Mouse (Mus musculus) MEL (cell line): Measurements from ENCODE around the gene Tcstv3. TPM values are rescaled to one million over a fixed set of nuclear protein-coding genes. Genes with fewer than 3 reads are reported as not detected.

Source experiments
- DNase-seq: peaks from one replicate; pipeline ENCODE4 v3.0.0; 2011; ENCODE audit warnings: low read depth, low spot score
- H3K27ac ChIP-seq: 2 replicates; pipeline ENCODE4 v1.5.1; 2012; ENCODE audit warnings: low read depth, mild to moderate bottlenecking, control low read depth, low read length, moderate library complexity; ENCODE audit not compliant: control insufficient read depth
- H3K27me3 ChIP-seq, 2 experiments: fragments of 150-350 bp in 1 of 2; sonication (generic) in 1 of 2; 2 replicates each; pipeline ENCODE4 v1.6.1; 2012; ENCODE audit warnings: low read length in 2 of 2, mild to moderate bottlenecking in 2 of 2, improper control_type of control experiment in 1 of 2, moderate library complexity in 1 of 2; ENCODE audit not compliant: insufficient read depth in 2 of 2, control insufficient read depth in 1 of 2
- H3K36me3 ChIP-seq, 2 experiments: 2 replicates each; pipeline ENCODE4 v1.6.1; 2012 to 2014; ENCODE audit warnings: low read length in 2 of 2, improper control_type of control experiment in 1 of 2, inconsistent platforms in 1 of 2, mild to moderate bottlenecking in 1 of 2; ENCODE audit not compliant: insufficient read depth in 2 of 2, control insufficient read depth in 1 of 2
- H3K4me1 ChIP-seq, 2 experiments: fragments of 150-350 bp in 1 of 2; sonication (generic) in 1 of 2; 2 replicates each; pipeline ENCODE4 v1.6.1; 2012; ENCODE audit warnings: low read length in 2 of 2, improper control_type of control experiment in 1 of 2, mild to moderate bottlenecking in 1 of 2; ENCODE audit not compliant: insufficient read depth in 2 of 2, control insufficient read depth in 1 of 2
- H3K4me3 ChIP-seq, 2 experiments: fragments of 150-350 bp in 1 of 2; sonication (generic) in 1 of 2; 2 replicates each; pipeline ENCODE4 v1.5.1; 2012; ENCODE audit warnings: low read depth in 2 of 2, low read length in 2 of 2, mild to moderate bottlenecking in 2 of 2, moderate library complexity in 2 of 2, control low read depth in 1 of 2, improper control_type of control experiment in 1 of 2; ENCODE audit not compliant: control insufficient read depth in 1 of 2, insufficient read depth in 1 of 2
- H3K79me2 ChIP-seq: 2 replicates; pipeline ENCODE4 v1.6.1; 2012; ENCODE audit warnings: mild to moderate bottlenecking, low read length, moderate library complexity; ENCODE audit not compliant: control insufficient read depth, poor library complexity, insufficient read depth
- H3K9ac ChIP-seq: 2 replicates; pipeline ENCODE4 v1.6.1; 2012; ENCODE audit warnings: low read depth, mild to moderate bottlenecking, control low read depth, low read length, moderate library complexity; ENCODE audit not compliant: control insufficient read depth, poor library complexity, severe bottlenecking
- H3K9me3 ChIP-seq: fragments of 150-350 bp; sonication (generic); replicated peaks from 2 replicates; pipeline ENCODE4 v1.6.1; 2012; ENCODE audit warnings: mild to moderate bottlenecking, low read length, improper control_type of control experiment, moderate library complexity; ENCODE audit not compliant: insufficient read depth
- CHD2 ChIP-seq: IDR thresholded peaks from 2 replicates; pipeline ENCODE4 v1.6.1; 2011; ENCODE audit warnings: low read length, improper control_type of control experiment
- CTCF ChIP-seq, 3 experiments: IDR thresholded peaks in 2 of 3; conservative IDR thresholded peaks in 1 of 3; 2 replicates each; pipeline ENCODE4 v1.5.1; 2011 to 2012; ENCODE audit warnings: low read length in 3 of 3, low read depth in 2 of 3, mild to moderate bottlenecking in 2 of 3, improper control_type of control experiment in 1 of 3, inconsistent platforms in 1 of 3, mixed read lengths in 1 of 3, moderate library complexity in 1 of 3; ENCODE audit not compliant: control insufficient read depth in 1 of 3, insufficient read depth in 1 of 3, poor library complexity in 1 of 3, severe bottlenecking in 1 of 3
- E2F4 ChIP-seq: IDR thresholded peaks from 2 replicates; pipeline ENCODE4 v1.6.1; 2011; ENCODE audit warnings: low read depth, low read length, improper control_type of control experiment, borderline replicate concordance
- ELF1 ChIP-seq: IDR thresholded peaks from 2 replicates; pipeline ENCODE4 v1.6.1; 2014; ENCODE audit warnings: low read depth, mild to moderate bottlenecking, inconsistent platforms, low read length, improper control_type of control experiment, moderate library complexity
- ETS1 ChIP-seq: IDR thresholded peaks from 2 replicates; pipeline ENCODE4 v1.6.1; 2012; ENCODE audit warnings: low read depth, mild to moderate bottlenecking, inconsistent platforms, low read length, improper control_type of control experiment, moderate library complexity
- GABPA ChIP-seq: IDR thresholded peaks from 2 replicates; pipeline ENCODE4 v1.6.1; 2012; ENCODE audit warnings: low read depth, mild to moderate bottlenecking, inconsistent platforms, low read length, improper control_type of control experiment, moderate library complexity
- GATA1 ChIP-seq: IDR thresholded peaks from 2 replicates; pipeline ENCODE4 v1.6.1; 2011; ENCODE audit warnings: low read depth, low read length, improper control_type of control experiment
- HCFC1 ChIP-seq: IDR thresholded peaks from 2 replicates; pipeline ENCODE4 v1.6.1; 2012; ENCODE audit warnings: low read depth, mild to moderate bottlenecking, inconsistent platforms, low read length, improper control_type of control experiment, moderate library complexity
- JUND ChIP-seq: IDR thresholded peaks from 2 replicates; pipeline ENCODE4 v1.6.1; 2011; ENCODE audit warnings: low read depth, mild to moderate bottlenecking, improper control_type of control experiment, low read length
- KAT2A ChIP-seq: conservative IDR thresholded peaks from 2 replicates; pipeline ENCODE4 v1.6.1; 2012; ENCODE audit warnings: low read depth, low read length, improper control_type of control experiment, inconsistent platforms
- MAZ ChIP-seq: IDR thresholded peaks from 2 replicates; pipeline ENCODE4 v1.6.1; 2012; ENCODE audit warnings: low read depth, mild to moderate bottlenecking, inconsistent platforms, low read length, improper control_type of control experiment
- MYC ChIP-seq: IDR thresholded peaks from 2 replicates; pipeline ENCODE4 v1.6.1; 2011; ENCODE audit warnings: low read depth, mild to moderate bottlenecking, low read length, improper control_type of control experiment, moderate library complexity
- POLR2A ChIP-seq, 2 experiments: IDR thresholded peaks; 2 replicates each; pipeline ENCODE4 v1.6.1; 2011 to 2012; ENCODE audit warnings: low read length in 2 of 2, mild to moderate bottlenecking in 2 of 2, control low read depth in 1 of 2, improper control_type of control experiment in 1 of 2, low read depth in 1 of 2, moderate library complexity in 1 of 2; ENCODE audit not compliant: control insufficient read depth in 1 of 2, insufficient read depth in 1 of 2, poor library complexity in 1 of 2
- POLR2AphosphoS5 ChIP-seq: IDR thresholded peaks from 2 replicates; pipeline ENCODE4 v1.6.1; 2012; ENCODE audit warnings: low read depth, borderline replicate concordance, mild to moderate bottlenecking, inconsistent platforms, low read length, moderate library complexity, mixed read lengths
- RCOR1 ChIP-seq: IDR thresholded peaks from 2 replicates; pipeline ENCODE4 v1.6.1; 2012; ENCODE audit warnings: low read depth, mild to moderate bottlenecking, inconsistent platforms, low read length, improper control_type of control experiment
- TAL1 ChIP-seq: IDR thresholded peaks from 2 replicates; pipeline ENCODE4 v1.6.1; 2012; ENCODE audit warnings: mild to moderate bottlenecking, inconsistent platforms, low read length, moderate library complexity, mixed read lengths
- TCF12 ChIP-seq: IDR thresholded peaks from 2 replicates; pipeline ENCODE4 v1.6.1; 2014; ENCODE audit warnings: low read depth, mild to moderate bottlenecking, inconsistent platforms, low read length, improper control_type of control experiment, moderate library complexity
- USF1 ChIP-seq: IDR thresholded peaks from 2 replicates; pipeline ENCODE4 v1.6.1; 2014; ENCODE audit warnings: low read depth, mild to moderate bottlenecking, inconsistent platforms, low read length, improper control_type of control experiment, moderate library complexity
- ZNF384 ChIP-seq: IDR thresholded peaks from 2 replicates; pipeline ENCODE4 v1.6.1; 2012; ENCODE audit warnings: low read depth, mild to moderate bottlenecking, inconsistent platforms, low read length, improper control_type of control experiment
- polyA plus RNA-seq, 2 experiments: library from polyadenylated mRNA; stranded (reverse) in 1 of 2; unstranded in 1 of 2; fragments of >175 nt in 1 of 2; fragments of >200 nt in 1 of 2; gene quantifications; 2 replicates each; pipeline versions ENCODE4 v1.2.1 to v1.2.4; 2012; ENCODE audit warnings: low replicate concordance in 2 of 2, low read depth in 1 of 2; ENCODE audit not compliant: insufficient read length in 2 of 2, insufficient read depth in 1 of 2, missing spikeins in 1 of 2
- total RNA-seq: library from RNA; depleted of rRNA; stranded (reverse); fragments of 300-350 nt; gene quantifications from 2 replicates; pipeline ENCODE4 v1.2.3, GENCODE M21; 2012; rRNA removed

Gene Tcstv3
- total and polyA plus RNA-seq, 3 experiments, result not detected

GRCm38 (mm10) chr13:120320721-120321120 lies 4.0 kb downstream of the Tcstv3 start:
- H3K4me1 ChIP-seq, result no peaks in the 10 kb centered on the region
- no peaks in the 10 kb centered on the region for H3K36me3 ChIP-seq
- TF ChIP-seq ZNF384, result no peak
- no peak for TF ChIP-seq KAT2A
- TF ChIP-seq CTCF (IDR thresholded peaks at IDR 0.05 in 2 of 3, conservative IDR thresholded peaks at IDR 0.05 in 1 of 3; ENCODE audit: control insufficient read depth in 1 of 3, insufficient read depth in 1 of 3, low read depth in 2 of 3, low read length in 3 of 3, poor library complexity in 1 of 3, severe bottlenecking in 1 of 3), result no peak
- TF ChIP-seq HCFC1, result no peak
- TF ChIP-seq ELF1, result no peak
- no peak for TF ChIP-seq TAL1
- no peak for TF ChIP-seq GATA1
- TF ChIP-seq MYC, result no peak
- TF ChIP-seq POLR2AphosphoS5, result no peak
- no peak for TF ChIP-seq ETS1
- no peak for TF ChIP-seq CHD2
- no peak for TF ChIP-seq E2F4
- TF ChIP-seq JUND, result no peak
- TF ChIP-seq USF1, result no peak
- no peak for TF ChIP-seq TCF12
- TF ChIP-seq RCOR1, result no peak
- TF ChIP-seq GABPA, result no peak
- TF ChIP-seq POLR2A (IDR thresholded peaks at IDR 0.05; ENCODE audit: control insufficient read depth in 1 of 2, insufficient read depth in 1 of 2, low read depth in 1 of 2, low read length in 2 of 2, poor library complexity in 1 of 2), result no peak
- no peak for TF ChIP-seq MAZ
- TF ChIP-seq, all 39 proteins: peak for 0
- Histone ChIP-seq H3K9ac (no peak overlapping the region), H3K27ac (no peak overlapping the region), H3K9me3 (no peaks in the 10 kb centered on the region), H3K79me2 (no peaks in the 10 kb centered on the region), H3K27me3 (no peaks in the 10 kb centered on the region), H3K4me3 (no peak overlapping the region)
- DNase-seq, result no peak

Other genes starting within 250 kb of the Tcstv3 start
- gene Gm20767, start 176.6 kb upstream of the Tcstv3 start, total RNA-seq, result not detected in 2 replicates
- not detected for gene Gm20767, start 176.6 kb upstream of the Tcstv3 start, polyA plus RNA-seq
- gene Gm21818, start 144.4 kb upstream of the Tcstv3 start, total RNA-seq, result not detected in 2 replicates
- not detected for gene Gm21818, start 144.4 kb upstream of the Tcstv3 start, polyA plus RNA-seq
- not detected in 2 replicates for gene Gm21762, start 100.9 kb upstream of the Tcstv3 start, total RNA-seq
- not detected for gene Gm21762, start 100.9 kb upstream of the Tcstv3 start, polyA plus RNA-seq
- gene Gm21731, start 77.8 kb upstream of the Tcstv3 start, total RNA-seq, result not detected in 2 replicates
- gene Gm21731, start 77.8 kb upstream of the Tcstv3 start, polyA plus RNA-seq, result not detected
- not detected in 2 replicates for gene AF067061, start 53.8 kb upstream of the Tcstv3 start, total RNA-seq
- gene AF067061, start 53.8 kb upstream of the Tcstv3 start, polyA plus RNA-seq, result not detected
- gene BC147527, start 16.5 kb upstream of the Tcstv3 start, total RNA-seq, result not detected in 2 replicates
- gene BC147527, start 16.5 kb upstream of the Tcstv3 start, polyA plus RNA-seq, result not detected